Mouse (Mus musculus) heart, postnatal 0 days (tissue): ENCODE measurements at regions not wholly inside any gene's neighbourhood (a gene's known extent, or its start where the extent isn't known, plus 50 kb on each side); places are given as distances from the start of the nearest gene placed in this dataset.

Experiments
- ATAC-seq: fragments of 200-750 bp; cut with Nextera tagmentation; 2 replicates; pipeline ENCODE4 v1.8.0; 2017; ENCODE audit warnings: low read depth, moderate number of reproducible peaks, moderate library complexity; ENCODE audit not compliant: insufficient read depth
- DNase-seq: peaks from one replicate; pipeline ENCODE4 v3.0.0-alpha.2; 2016; ENCODE audit warnings: low spot score
- H3K27ac ChIP-seq: fragments of 300-500 bp; sonication (generic); 2 replicates; pipeline ENCODE4 v1.5.1; 2014; ENCODE audit warnings: low read depth, mild to moderate bottlenecking
- H3K27me3 ChIP-seq: fragments of 300-500 bp; sonication (generic); 2 replicates; pipeline ENCODE4 v1.6.1; 2014; ENCODE audit warnings: low read length, mixed read lengths; ENCODE audit not compliant: control insufficient read depth, insufficient read depth
- H3K36me3 ChIP-seq: fragments of 300-500 bp; sonication (generic); replicated peaks from 2 replicates; pipeline ENCODE4 v1.6.1; 2014; ENCODE audit warnings: low read length, mixed read lengths; ENCODE audit not compliant: control insufficient read depth, insufficient read depth
- H3K4me1 ChIP-seq: fragments of 300-500 bp; sonication (generic); 2 replicates; pipeline ENCODE4 v1.6.1; 2014; ENCODE audit warnings: antibody characterized with exemption; ENCODE audit not compliant: control insufficient read depth, insufficient read depth
- H3K4me2 ChIP-seq: fragments of 300-500 bp; sonication (generic); 2 replicates; pipeline ENCODE4 v1.6.1; 2014; ENCODE audit warnings: low read depth, mild to moderate bottlenecking, low read length, moderate library complexity
- H3K4me3 ChIP-seq: fragments of 300-500 bp; sonication (generic); 2 replicates; pipeline ENCODE4 v1.5.1; 2014; ENCODE audit warnings: low read depth, low read length
- H3K9ac ChIP-seq: fragments of 300-500 bp; sonication (generic); replicated peaks from 2 replicates; pipeline ENCODE4 v1.6.1; 2014; ENCODE audit warnings: low read depth, low read length, mixed read lengths
- H3K9me3 ChIP-seq: fragments of 300-500 bp; sonication (generic); replicated peaks from 2 replicates; pipeline ENCODE4 v1.6.1; 2016; ENCODE audit warnings: low read length; ENCODE audit not compliant: control insufficient read depth
- CTCF ChIP-seq: IDR thresholded peaks from 2 replicates; pipeline ENCODE4 v1.5.1; 2016; ENCODE audit warnings: antibody characterized with exemption, control low read depth, low read depth
- EP300 ChIP-seq: IDR thresholded peaks from 2 replicates; pipeline ENCODE4 v1.6.1; 2016; ENCODE audit warnings: antibody characterized with exemption, low read depth
- WGBS: fragments of 180-500 bp; shearing (Covaris S2); extraction: QIAGEN DNeasy Blood & Tissue Kit; methylation state at CpG from one replicate; pipeline ENCODE4 v1.1.7; 2014; 5-methylcytosine and 5-hydroxymethylcytosine counted together

DNA sequence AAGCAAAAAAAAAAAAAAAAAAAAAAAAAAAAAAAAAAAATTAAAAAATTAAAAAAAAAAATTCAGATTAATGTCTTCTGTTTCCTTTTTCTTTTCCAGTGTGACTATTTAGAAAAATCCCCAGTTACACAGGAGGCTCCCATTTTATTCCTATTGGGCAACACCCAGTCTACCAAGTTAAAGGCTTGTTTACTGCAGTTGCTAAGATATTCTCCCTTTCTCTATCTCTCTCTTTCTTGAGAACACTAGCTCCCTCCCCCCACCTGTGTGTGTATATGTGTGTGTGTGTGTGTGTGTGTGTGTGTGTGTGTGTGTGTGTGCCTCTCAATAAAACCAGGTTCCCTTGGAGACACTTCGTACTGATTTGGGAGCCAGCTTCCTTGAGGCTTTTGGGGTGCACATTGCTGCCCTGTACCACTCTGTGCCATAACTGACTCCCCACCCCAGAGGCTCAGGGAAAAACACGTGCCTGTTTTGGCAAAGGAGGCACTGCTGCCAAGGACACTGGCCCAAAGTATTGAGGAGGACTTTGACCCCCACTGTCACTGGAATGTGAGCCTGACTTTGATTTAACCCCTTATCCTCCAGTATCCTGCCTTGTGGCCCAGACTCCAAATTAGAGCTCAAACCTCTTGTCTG is 50.3 kb downstream of the Anapc15-ps start:
- ATAC-seq (peak; percentile 83), DNase-seq (peak; percentile 79)
- H3K27me3 ChIP-seq: no peaks in the 10 kb centered on the region
- no peaks in the 10 kb centered on the region for H3K36me3 ChIP-seq
- no peak overlapping the region for H3K4me2 ChIP-seq
- peaks cover 14% of the 10 kb centered on the region for H3K4me1 ChIP-seq
- WGBS: 8% methylated on average over 2 of the region's 2 CpGs
- peak overlapping the region; percentile 38; the same call in 1 of the 2 replicates for H3K27ac ChIP-seq
- no peaks in the 10 kb centered on the region for H3K9me3 ChIP-seq
- TF ChIP-seq EP300: 0 out of 2 replicates have a peak, but pooled peaks have one; percentile 36
- no peak for TF ChIP-seq CTCF
- no peak overlapping the region for H3K9ac ChIP-seq
- H3K4me3 ChIP-seq: no peak overlapping the region

DNA sequence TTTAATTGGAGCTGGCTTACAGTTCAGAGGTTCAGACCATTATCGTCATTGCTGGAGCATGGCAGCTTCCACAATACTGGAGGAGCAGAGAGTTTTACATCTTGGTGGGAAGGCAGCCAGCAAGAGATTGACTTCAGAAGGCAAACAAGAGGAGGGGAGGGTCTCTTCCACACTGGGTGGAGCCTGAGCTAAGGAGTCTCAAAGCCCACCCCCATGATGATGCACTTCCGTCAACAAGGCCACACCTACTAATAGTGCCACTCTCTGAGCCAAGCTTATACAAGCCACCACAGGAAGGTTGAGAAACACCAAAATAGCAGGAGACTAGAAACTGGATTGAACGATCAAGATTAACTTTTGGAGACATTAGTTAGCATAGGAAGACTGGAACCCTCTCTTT is 52.5 kb downstream of the Anapc15-ps start:
- Histone ChIP-seq H3K27ac (no peak overlapping the region), H3K4me3 (no peak overlapping the region), H3K36me3 (no peaks in the 10 kb centered on the region), H3K4me1 (peaks cover 14% of the 10 kb centered on the region), H3K9me3 (no peaks in the 10 kb centered on the region), H3K9ac (no peak overlapping the region), H3K27me3 (no peaks in the 10 kb centered on the region), H3K4me2 (no peak overlapping the region)
- WGBS: 90% methylated on average over 3 of the region's 3 CpGs
- TF ChIP-seq CTCF (no peak), EP300 (no peak)
- ATAC-seq (no peak), DNase-seq (no peak)

DNA sequence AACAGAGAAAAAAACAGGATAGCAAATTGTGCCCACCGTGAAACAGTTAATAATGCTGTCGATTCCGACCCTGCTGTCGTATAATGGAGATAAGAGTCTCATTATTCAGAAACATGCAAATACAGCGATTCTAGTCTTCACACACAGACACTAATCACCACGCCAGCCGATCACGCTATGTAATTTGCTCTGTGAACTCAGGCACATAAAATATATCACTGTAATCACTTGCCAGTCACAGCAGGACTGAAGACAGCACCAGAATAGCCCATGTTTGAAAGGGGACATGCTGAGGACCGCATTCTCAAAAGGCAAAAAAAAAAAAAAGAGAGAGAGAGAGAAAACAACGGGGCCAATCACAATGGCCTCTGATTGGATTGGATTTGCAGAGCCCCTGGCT is 53.6 kb downstream of the Anapc15-ps start:
- WGBS: 44% methylated on average over 10 of the region's 10 CpGs
- no peaks in the 10 kb centered on the region for H3K9me3 ChIP-seq
- DNase-seq (no peak), ATAC-seq (no peak)
- H3K4me3 ChIP-seq: no peak overlapping the region
- H3K27ac ChIP-seq: no peak overlapping the region
- H3K9ac ChIP-seq: no peak overlapping the region
- TF ChIP-seq CTCF (no peak), EP300 (no peak)
- peaks cover 14% of the 10 kb centered on the region for H3K4me1 ChIP-seq
- H3K36me3 ChIP-seq: no peaks in the 10 kb centered on the region
- H3K4me2 ChIP-seq: peak overlapping the region; percentile 28; the same call in 1 of the 2 replicates
- no peaks in the 10 kb centered on the region for H3K27me3 ChIP-seq

DNA sequence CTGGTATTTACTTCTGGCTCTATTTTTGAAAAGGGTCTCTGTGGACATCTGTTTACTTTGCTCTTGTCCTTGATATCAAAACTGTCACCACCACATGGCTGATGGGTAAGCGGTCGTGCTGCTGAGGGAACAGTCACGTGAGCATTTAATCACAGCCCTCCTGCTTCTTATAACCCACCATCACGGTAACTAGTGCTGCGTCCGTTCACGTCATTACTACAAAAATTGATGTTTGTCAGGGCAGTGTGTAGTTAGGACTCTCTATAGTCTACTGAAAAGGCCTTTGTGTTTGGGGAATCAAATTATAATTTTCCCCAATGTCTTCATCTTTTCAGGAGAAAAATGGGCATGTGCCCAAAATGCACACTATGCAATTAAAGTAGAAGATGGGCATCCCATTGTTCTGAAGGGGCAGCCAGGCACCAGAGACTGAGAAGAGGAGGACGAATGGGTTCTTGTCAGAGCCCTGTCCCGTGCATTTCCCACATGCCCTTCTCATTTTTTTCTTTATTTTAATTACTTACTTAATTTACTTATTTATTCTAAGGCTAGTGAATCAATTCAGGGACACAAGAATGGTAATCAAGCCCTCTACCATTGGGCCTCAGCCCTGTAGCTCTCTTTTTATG is 54.6 kb upstream of the Nudt4 start:
- 44% methylated on average over 9 of the region's 9 CpGs for WGBS
- Histone ChIP-seq H3K4me1 (peaks cover 9% of the 10 kb centered on the region), H3K27ac (no peak overlapping the region), H3K4me2 (no peak overlapping the region), H3K27me3 (no peaks in the 10 kb centered on the region), H3K36me3 (no peaks in the 10 kb centered on the region), H3K9ac (no peak overlapping the region), H3K4me3 (no peak overlapping the region), H3K9me3 (no peaks in the 10 kb centered on the region)
- DNase-seq (peak; percentile 33), ATAC-seq (no peak)
- TF ChIP-seq EP300 (no peak), CTCF (no peak)

DNA sequence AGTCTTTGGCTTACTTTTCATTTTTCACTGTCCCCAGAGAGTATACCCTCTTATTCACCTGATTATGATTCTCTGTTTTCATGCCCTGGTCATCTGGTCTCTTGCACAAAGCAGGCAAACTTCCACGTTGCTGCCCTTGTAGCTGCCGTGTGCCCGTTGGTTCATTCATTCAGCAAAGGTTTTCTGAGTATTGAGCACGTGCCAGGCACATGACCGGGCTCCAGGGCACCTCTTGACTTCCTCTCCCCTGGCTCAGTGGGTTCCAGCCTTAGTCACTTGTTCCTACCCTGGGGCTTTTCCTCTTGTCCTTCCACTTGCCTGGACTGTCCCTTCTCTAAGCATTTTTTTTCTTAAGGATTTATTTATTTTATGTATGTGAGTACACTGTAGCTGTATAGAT is 52.9 kb upstream of the Nudt4 start:
- Histone ChIP-seq H3K9me3 (no peaks in the 10 kb centered on the region), H3K4me3 (no peak overlapping the region), H3K4me2 (no peak overlapping the region), H3K9ac (no peak overlapping the region), H3K27me3 (no peaks in the 10 kb centered on the region), H3K27ac (no peak overlapping the region), H3K36me3 (no peaks in the 10 kb centered on the region), H3K4me1 (peaks cover 4% of the 10 kb centered on the region; the same call in 1 of the 2 replicates)
- no peak for ATAC-seq
- DNase-seq: no peak
- WGBS: 52% methylated on average over 5 of the region's 5 CpGs
- TF ChIP-seq CTCF (no peak), EP300 (no peak)
